Mouse (Mus musculus) megakaryocyte, embryonic 14.5 days (primary cell): ENCODE measurements around the gene Col20a1. TPM values are rescaled to one million over a fixed set of nuclear protein-coding genes. Genes with fewer than 3 reads are reported as not detected.

ENCODE experiments used
- H3K27me3 ChIP-seq: replicated peaks from 2 replicates; pipeline ENCODE3; 2012; ENCODE audit warnings: inconsistent platforms
- H3K36me3 ChIP-seq: replicated peaks from 2 replicates; pipeline ENCODE3; 2012; ENCODE audit warnings: low read length, inconsistent platforms, mixed read lengths
- H3K4me1 ChIP-seq: 2 replicates; pipeline ENCODE4 v1.6.1; 2012; ENCODE audit warnings: inconsistent platforms
- H3K4me3 ChIP-seq: replicated peaks from 2 replicates; pipeline ENCODE3; 2012; ENCODE audit warnings: moderate library complexity, mild to moderate bottlenecking, inconsistent platforms
- H3K9me3 ChIP-seq: 2 replicates; pipeline ENCODE4 v1.6.1; 2012; ENCODE audit warnings: inconsistent platforms
- FLI1 ChIP-seq: IDR thresholded peaks from 2 replicates; pipeline ENCODE4 v1.6.1; 2012; ENCODE audit warnings: low read length, inconsistent platforms, mixed read lengths
- GATA1 ChIP-seq: IDR thresholded peaks from 3 replicates; pipeline ENCODE4 v1.6.1; 2012; ENCODE audit warnings: mixed read lengths, low read length, inconsistent platforms, borderline replicate concordance
- polyA plus RNA-seq: library from polyadenylated mRNA; stranded (reverse); fragments of >175 nt; gene quantifications from 2 replicates; pipeline ENCODE4 v1.2.3, GENCODE M21; 2012; ENCODE audit warnings: low replicate concordance; ENCODE audit not compliant: insufficient read depth

Col20a1 gene
- polyA plus RNA-seq, 1 experiment: 3.0 TPM

DNA sequence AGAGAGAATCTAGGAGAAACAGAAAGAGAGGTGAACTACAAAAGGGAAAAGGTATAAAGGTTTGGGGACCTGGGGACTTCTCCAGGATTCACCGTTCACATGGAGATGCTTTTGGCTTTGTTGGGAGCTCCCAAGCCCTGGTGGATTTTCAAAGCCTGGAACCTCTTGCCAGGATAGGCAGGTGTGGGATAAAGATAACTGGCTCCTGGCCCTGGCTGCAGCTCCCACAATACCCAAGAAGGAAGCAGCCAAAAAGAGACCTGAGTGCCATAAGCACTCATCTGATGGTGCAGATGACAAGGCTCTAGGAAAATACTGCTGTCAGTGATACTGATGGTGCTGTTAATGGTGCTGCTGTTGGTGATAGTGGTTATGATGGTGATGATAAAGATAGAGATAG is 65.8 kb downstream of the Col20a1 start:
- no peaks in the 10 kb centered on the region for H3K9me3 ChIP-seq
- H3K4me1 ChIP-seq: peaks cover 4% of the 10 kb centered on the region; the same call in 1 of the 2 replicates
- peaks cover 79% of the 10 kb centered on the region for H3K27me3 ChIP-seq

DNA sequence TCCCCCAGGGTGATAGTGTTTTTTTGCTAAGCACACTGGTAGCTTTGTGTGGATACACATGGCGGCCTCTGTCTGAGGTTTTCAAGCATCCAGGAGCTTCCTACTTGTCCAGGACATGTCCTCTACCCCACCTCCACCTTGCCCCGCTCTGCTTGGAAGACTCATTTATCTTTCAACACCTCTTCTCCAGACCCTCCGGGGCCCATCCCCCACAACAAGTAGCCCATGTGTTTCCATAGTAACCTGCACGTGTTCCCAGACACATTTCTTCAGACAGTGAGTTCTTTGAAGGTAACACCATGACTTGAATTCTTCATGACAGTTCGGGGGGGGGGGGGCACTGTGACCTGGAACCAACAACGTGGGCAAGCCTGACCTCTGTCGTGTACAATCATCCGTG is 71.0 kb downstream of the Col20a1 start:
- Histone ChIP-seq H3K4me1 (0 out of 2 replicates have a peak, but pooled peaks cover 4% of the 10 kb centered on the region), H3K4me3 (no peak overlapping the region), H3K27me3 (peaks cover 74% of the 10 kb centered on the region), H3K9me3 (no peaks in the 10 kb centered on the region), H3K36me3 (no peaks in the 10 kb centered on the region)
- no peak for TF ChIP-seq FLI1

More for the DNA sequence above, 65.8 kb downstream of the Col20a1 start:
- H3K36me3 ChIP-seq: no peaks in the 10 kb centered on the region
- TF ChIP-seq FLI1 (no peak), GATA1 (no peak)
- no peak overlapping the region for H3K4me3 ChIP-seq

DNA sequence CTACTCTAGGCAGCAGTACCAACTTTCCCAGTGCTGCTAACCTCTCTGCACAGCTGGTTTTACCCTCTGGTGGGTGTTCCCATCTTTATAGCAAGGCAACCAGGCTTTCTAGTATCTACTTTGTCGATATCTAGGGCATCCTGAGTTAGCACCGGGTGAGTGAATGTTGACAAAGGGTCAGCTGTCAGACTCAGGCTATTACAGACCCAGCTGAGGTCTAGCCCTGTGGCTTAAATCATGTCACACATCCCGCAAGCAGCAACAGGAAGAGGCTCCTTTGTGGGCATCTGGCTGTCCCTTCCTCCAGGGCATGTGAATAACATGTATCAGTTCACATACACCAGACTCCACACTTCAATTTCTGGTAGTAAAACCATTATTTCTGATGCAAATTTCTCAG is 71.9 kb downstream of the Col20a1 start:
- Histone ChIP-seq H3K9me3 (no peaks in the 10 kb centered on the region), H3K4me1 (0 out of 2 replicates have a peak, but pooled peaks cover 4% of the 10 kb centered on the region), H3K36me3 (no peaks in the 10 kb centered on the region), H3K27me3 (peaks cover 73% of the 10 kb centered on the region), H3K4me3 (no peak overlapping the region)
- TF ChIP-seq GATA1 (no peak), FLI1 (no peak)

DNA sequence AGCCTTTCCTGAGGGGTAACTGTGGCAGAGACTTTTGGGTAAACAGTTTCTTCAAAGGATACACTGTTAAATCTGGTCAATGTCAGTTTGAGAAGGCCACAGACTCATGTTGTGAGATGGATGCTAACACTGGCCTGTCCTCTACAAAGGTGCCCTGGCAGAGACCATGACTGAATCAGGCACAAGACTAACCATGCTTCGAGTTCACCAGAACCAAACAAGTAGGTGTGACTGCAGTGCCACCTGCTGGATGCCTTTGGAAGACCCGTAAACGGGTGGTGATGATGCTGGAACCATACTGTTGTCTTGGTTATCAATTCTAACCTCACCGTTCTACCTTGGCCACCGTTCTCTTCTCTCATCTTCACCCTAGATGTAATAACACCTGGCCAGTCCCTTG is 73.8 kb downstream of the Col20a1 start:
- TF ChIP-seq FLI1: no peak
- no peak for TF ChIP-seq GATA1
- no peaks in the 10 kb centered on the region for H3K9me3 ChIP-seq
- H3K36me3 ChIP-seq: no peaks in the 10 kb centered on the region
- 0 out of 2 replicates have a peak, but pooled peaks cover 4% of the 10 kb centered on the region for H3K4me1 ChIP-seq
- no peak overlapping the region for H3K4me3 ChIP-seq
- H3K27me3 ChIP-seq: peaks cover 70% of the 10 kb centered on the region

GRCm38 (mm10) chr2:181065827-181066226 is 79.5 kb downstream of the Col20a1 start:
- Histone ChIP-seq H3K36me3 (no peaks in the 10 kb centered on the region), H3K4me1 (no peaks in the 10 kb centered on the region), H3K9me3 (no peaks in the 10 kb centered on the region), H3K27me3 (peaks cover 44% of the 10 kb centered on the region), H3K4me3 (no peak overlapping the region)
- TF ChIP-seq GATA1 (no peak), FLI1 (no peak)

Other genes starting within 250 kb of the Col20a1 start
- not detected in 2 replicates for gene Bhlhe23, start 209.6 kb upstream of the Col20a1 start, polyA plus RNA-seq
- 15.0 and 21.3 TPM in 2 replicates for gene Ythdf1, start 65.6 kb upstream of the Col20a1 start, polyA plus RNA-seq
- gene Birc7, start 57.5 kb upstream of the Col20a1 start, polyA plus RNA-seq: not detected in 2 replicates
- not detected in 2 replicates for gene Nkain4, start 31.8 kb upstream of the Col20a1 start, polyA plus RNA-seq
- 10.9 and 22.8 TPM in 2 replicates for gene Arfgap1, start 19.3 kb upstream of the Col20a1 start, polyA plus RNA-seq
- not detected in 2 replicates for gene Chrna4, start 57.0 kb downstream of the Col20a1 start, polyA plus RNA-seq
- not detected in 2 replicates for gene Kcnq2, start 148.8 kb downstream of the Col20a1 start, polyA plus RNA-seq
- not detected in 2 replicates for gene Eef1a2, start 170.5 kb downstream of the Col20a1 start, polyA plus RNA-seq
- 257 and 509 TPM in 2 replicates for gene Ppdpf, start 200.7 kb downstream of the Col20a1 start, polyA plus RNA-seq
- not detected in 2 replicates for gene Ptk6, start 216.3 kb downstream of the Col20a1 start, polyA plus RNA-seq
- not detected in 2 replicates for gene Srms, start 226.7 kb downstream of the Col20a1 start, polyA plus RNA-seq
- gene Fndc11, start 233.5 kb downstream of the Col20a1 start, polyA plus RNA-seq: not detected in 2 replicates